Mouse (Mus musculus) kidney, embryonic 15.5 days (tissue): Measurements from ENCODE around the gene A930004D18Rik. TPM values are rescaled to one million over a fixed set of nuclear protein-coding genes. Genes with fewer than 3 reads are reported as not detected.

Experiments used
- ATAC-seq: fragments of 200-750 bp; cut with Nextera tagmentation; replicated peaks from 2 replicates; pipeline ENCODE4 v1.8.0; 2017; ENCODE audit warnings: moderate TSS enrichment; ENCODE audit not compliant: low FRiP score
- H3K27ac ChIP-seq: fragments of 300-500 bp; sonication (generic); 2 replicates; pipeline ENCODE4 v1.5.1; 2015; ENCODE audit warnings: mild to moderate bottlenecking, inconsistent platforms
- H3K27me3 ChIP-seq: fragments of 300-500 bp; sonication (generic); 2 replicates; pipeline ENCODE4 v1.6.1; 2015; ENCODE audit warnings: inconsistent platforms
- H3K36me3 ChIP-seq: fragments of 300-500 bp; sonication (generic); 2 replicates; pipeline ENCODE4 v1.6.1; 2015; ENCODE audit warnings: inconsistent platforms
- H3K4me1 ChIP-seq: fragments of 300-500 bp; sonication (generic); 2 replicates; pipeline ENCODE4 v1.6.1; 2015; ENCODE audit warnings: inconsistent platforms
- H3K4me2 ChIP-seq: fragments of 300-500 bp; sonication (generic); 2 replicates; pipeline ENCODE4 v1.6.1; 2015; ENCODE audit warnings: moderate library complexity, mild to moderate bottlenecking, inconsistent platforms
- H3K4me3 ChIP-seq: fragments of 300-500 bp; sonication (generic); replicated peaks from 2 replicates; pipeline ENCODE4 v1.5.1; 2015; ENCODE audit warnings: mild to moderate bottlenecking, inconsistent platforms
- H3K9ac ChIP-seq: fragments of 300-500 bp; sonication (generic); 2 replicates; pipeline ENCODE4 v1.6.1; 2015; ENCODE audit warnings: mild to moderate bottlenecking, inconsistent platforms
- H3K9me3 ChIP-seq: fragments of 300-500 bp; sonication (generic); replicated peaks from 2 replicates; pipeline ENCODE4 v1.6.1; 2016; ENCODE audit warnings: inconsistent platforms
- WGBS: fragments of 180-500 bp; shearing (Covaris S2); methylation state at CpG from one replicate; pipeline ENCODE4 v1.1.7; 2015; ENCODE audit warnings: mixed read lengths; 5-methylcytosine and 5-hydroxymethylcytosine counted together
- polyA plus RNA-seq: library from polyadenylated mRNA; unstranded; fragments of >200 nt; fragmentation: Nextera tagmentation; extraction: Ambion mirVana; gene quantifications from 2 replicates; pipeline ENCODE4 v1.2.1, GENCODE M21; 2015

The A930004D18Rik gene
- polyA plus RNA-seq, 1 experiment from 2014 or later: 15.1 TPM

- H3K36me3 ChIP-seq: no peaks in the 10 kb centered on the region
- H3K27ac ChIP-seq: peak overlapping the region; percentile 91
- WGBS: 15% methylated on average over 14 of the region's 14 CpGs
- H3K4me2 ChIP-seq: peak overlapping the region; percentile 57
- H3K9me3 ChIP-seq: no peaks in the 10 kb centered on the region
- peak; percentile 74 for ATAC-seq
- peak overlapping the region; percentile 33 for H3K9ac ChIP-seq
- H3K4me3 ChIP-seq: peak overlapping the region; percentile 24
- no peaks in the 10 kb centered on the region for H3K27me3 ChIP-seq
- peaks cover 56% of the 10 kb centered on the region for H3K4me1 ChIP-seq
Measured at GRCm38 (mm10) chr2:18041199-18041885, 3.8 kb upstream of the A930004D18Rik start.

- H3K4me1 ChIP-seq: peaks cover 56% of the 10 kb centered on the region
- peak overlapping the region; percentile 33 for H3K9ac ChIP-seq
- H3K9me3 ChIP-seq: no peaks in the 10 kb centered on the region
- H3K27ac ChIP-seq: peak overlapping the region; percentile 91
- peak overlapping the region; percentile 24 for H3K4me3 ChIP-seq
- ATAC-seq: peak; percentile 83
- H3K36me3 ChIP-seq: no peaks in the 10 kb centered on the region
- H3K27me3 ChIP-seq: no peaks in the 10 kb centered on the region
- peak overlapping the region; percentile 57 for H3K4me2 ChIP-seq
- WGBS: 33% methylated on average over 27 of the region's 27 CpGs
Measured at GRCm38 (mm10) chr2:18040347-18041160, 3.0 kb upstream of the A930004D18Rik start.

GRCm38 (mm10) chr2:18039566-18040290 is 2.2 kb upstream of the A930004D18Rik start:
- peaks cover 61% of the 10 kb centered on the region for H3K4me1 ChIP-seq
- peak overlapping the region; percentile 45 for H3K9ac ChIP-seq
- peak overlapping the region; percentile 57 for H3K4me2 ChIP-seq
- no peaks in the 10 kb centered on the region for H3K36me3 ChIP-seq
- ATAC-seq: peak; percentile 57
- no peaks in the 10 kb centered on the region for H3K9me3 ChIP-seq
- peak overlapping the region; percentile 91 for H3K27ac ChIP-seq
- WGBS: 9% methylated on average over 45 of the region's 46 CpGs
- peak overlapping the region; percentile 21 for H3K4me3 ChIP-seq
- H3K27me3 ChIP-seq: no peaks in the 10 kb centered on the region

- no peak overlapping the region; the same call in 1 of the 2 replicates for H3K4me2 ChIP-seq
- no peak overlapping the region for H3K4me3 ChIP-seq
- H3K9me3 ChIP-seq: no peaks in the 10 kb centered on the region
- H3K9ac ChIP-seq: no peak overlapping the region
- H3K27me3 ChIP-seq: no peaks in the 10 kb centered on the region
- WGBS: 54% methylated on average over 10 of the region's 10 CpGs
- no peaks in the 10 kb centered on the region for H3K36me3 ChIP-seq
- peaks cover 66% of the 10 kb centered on the region for H3K4me1 ChIP-seq
- H3K27ac ChIP-seq: peak overlapping the region; percentile 91
- no peak for ATAC-seq
Measured at GRCm38 (mm10) chr2:18038895-18039371, 1.4 kb upstream of the A930004D18Rik start.

- Histone ChIP-seq H3K4me1 (peaks cover 69% of the 10 kb centered on the region), H3K27me3 (no peaks in the 10 kb centered on the region)
- ATAC-seq: no peak
Measured at GRCm38 (mm10) chr2:18038141-18038752, 710 bp upstream of the A930004D18Rik start.

GRCm38 (mm10) chr2:18034371-18035250 is 2.9 kb downstream of the A930004D18Rik start:
- Histone ChIP-seq H3K9me3 (no peaks in the 10 kb centered on the region), H3K27ac (peak overlapping the region; percentile 83), H3K4me1 (peaks cover 64% of the 10 kb centered on the region), H3K27me3 (no peaks in the 10 kb centered on the region), H3K4me2 (no peak overlapping the region), H3K36me3 (no peaks in the 10 kb centered on the region), H3K4me3 (no peak overlapping the region), H3K9ac (no peak overlapping the region)
- WGBS: 36% methylated on average over 10 of the region's 10 CpGs
- no peak for ATAC-seq

More at GRCm38 (mm10) chr2:18038141-18038752, 710 bp upstream of the A930004D18Rik start:
- Histone ChIP-seq H3K4me3 (no peak overlapping the region), H3K36me3 (no peaks in the 10 kb centered on the region), H3K9me3 (no peaks in the 10 kb centered on the region), H3K27ac (peak overlapping the region; percentile 91; the same call in 1 of the 2 replicates), H3K9ac (no peak overlapping the region), H3K4me2 (no peak overlapping the region)
- 48% methylated on average over 3 of the region's 3 CpGs for WGBS

DNA sequence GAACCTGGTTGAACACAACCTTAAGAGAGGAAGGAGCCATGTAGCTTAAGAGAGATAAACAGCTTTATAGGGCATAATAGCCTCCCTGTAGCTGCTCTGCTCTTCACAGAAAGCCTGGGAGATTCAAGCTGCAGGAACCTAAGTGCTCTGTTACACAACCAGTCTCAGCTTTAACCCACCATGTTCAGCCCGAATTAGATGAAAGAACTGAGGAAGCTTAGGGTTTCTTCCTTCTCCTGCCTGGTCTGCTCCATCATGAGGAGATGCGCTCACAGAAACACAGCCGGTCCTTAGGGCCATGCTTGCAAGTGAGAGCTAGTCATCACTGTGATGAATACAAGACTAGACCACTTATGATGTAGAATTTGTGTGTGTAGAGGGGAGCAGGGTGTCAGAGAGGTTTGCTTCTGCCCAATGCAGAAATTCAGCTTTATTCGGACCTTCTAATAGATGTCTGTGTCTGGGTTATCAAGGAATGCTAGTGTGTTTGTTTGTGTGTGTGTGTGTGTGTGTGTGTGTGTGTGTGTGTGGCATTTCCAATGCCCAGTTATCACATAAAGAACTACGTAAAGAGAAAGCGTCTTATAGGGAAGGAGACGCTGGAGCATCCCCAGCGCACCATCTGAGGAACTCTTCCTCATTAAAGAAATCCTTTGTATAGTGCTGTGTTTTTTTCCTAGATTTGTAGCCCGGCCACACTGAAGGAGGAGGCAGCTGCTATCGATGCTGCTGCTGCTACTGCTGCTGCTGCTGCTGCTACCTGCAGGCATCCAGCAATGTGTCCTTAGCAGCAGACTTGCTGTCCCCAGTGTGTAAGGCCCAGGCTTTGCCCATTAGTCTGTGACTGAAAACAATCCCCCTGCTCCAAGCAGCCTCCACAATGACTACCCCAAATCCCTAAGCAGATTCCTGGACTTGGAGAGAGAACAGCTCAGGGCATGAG is 4.1 kb downstream of the A930004D18Rik start:
- Histone ChIP-seq H3K9ac (no peak overlapping the region), H3K27ac (peak overlapping the region; percentile 83; the same call in 1 of the 2 replicates), H3K27me3 (no peaks in the 10 kb centered on the region), H3K9me3 (no peaks in the 10 kb centered on the region), H3K4me1 (peaks cover 55% of the 10 kb centered on the region), H3K4me3 (no peak overlapping the region), H3K36me3 (no peaks in the 10 kb centered on the region), H3K4me2 (no peak overlapping the region)
- ATAC-seq: no peak
- WGBS: 60% methylated on average over 10 of the region's 10 CpGs

GRCm38 (mm10) chr2:18032538-18032895 is 5.0 kb downstream of the A930004D18Rik start:
- Histone ChIP-seq H3K4me2 (peak overlapping the region; percentile 70; the same call in 1 of the 2 replicates), H3K36me3 (no peaks in the 10 kb centered on the region), H3K9me3 (no peaks in the 10 kb centered on the region), H3K27ac (peak overlapping the region; percentile 83), H3K4me1 (peaks cover 52% of the 10 kb centered on the region), H3K4me3 (no peak overlapping the region), H3K9ac (no peak overlapping the region), H3K27me3 (no peaks in the 10 kb centered on the region)
- no peak for ATAC-seq
- WGBS: 52% methylated on average over 5 of the region's 5 CpGs

DNA sequence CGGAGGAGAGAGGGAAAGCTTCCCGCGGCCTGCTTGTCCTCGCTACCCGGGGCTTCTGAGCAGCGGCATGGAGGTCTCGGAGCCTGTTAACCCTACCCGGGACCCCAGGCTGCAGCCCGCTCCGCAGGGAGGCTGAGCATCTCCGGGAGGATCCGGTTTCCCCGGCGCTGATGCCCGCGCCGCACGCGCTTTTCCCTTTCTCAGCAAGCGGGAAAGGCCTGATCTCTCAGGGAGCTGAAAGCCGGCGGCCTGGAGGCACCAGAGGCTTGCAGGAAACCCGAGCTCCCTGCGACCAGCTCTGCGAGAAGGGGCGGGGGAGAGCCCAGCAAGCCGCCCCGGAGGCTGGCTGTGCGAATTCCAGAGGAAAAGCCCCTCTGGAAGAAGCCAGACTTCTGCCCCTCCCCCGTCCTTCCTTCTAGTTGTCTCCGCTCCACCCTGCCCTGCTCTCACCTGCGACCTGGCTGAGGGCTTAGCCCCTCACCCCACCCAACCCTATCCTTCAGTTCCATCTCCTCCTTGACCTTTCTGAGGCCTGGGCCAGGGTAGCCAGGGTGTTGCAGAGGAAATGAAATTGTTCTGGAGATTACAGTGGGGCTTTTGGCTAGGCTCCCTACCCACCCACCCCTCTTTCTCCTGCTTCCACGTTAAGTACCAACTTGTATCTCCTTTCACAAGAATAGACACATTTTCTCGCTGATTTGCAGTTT is 5.6 kb downstream of the A930004D18Rik start:
- H3K4me3 ChIP-seq: peak overlapping the region; percentile 37
- H3K4me1 ChIP-seq: peaks cover 55% of the 10 kb centered on the region
- H3K27me3 ChIP-seq: no peaks in the 10 kb centered on the region
- no peaks in the 10 kb centered on the region for H3K36me3 ChIP-seq
- peak overlapping the region; percentile 70 for H3K4me2 ChIP-seq
- H3K27ac ChIP-seq: peak overlapping the region; percentile 83
- ATAC-seq: peak; percentile 13
- H3K9ac ChIP-seq: peak overlapping the region; percentile 59
- WGBS: 3% methylated on average over 32 of the region's 34 CpGs
- no peaks in the 10 kb centered on the region for H3K9me3 ChIP-seq
